Mouse (Mus musculus) testis, postnatal 10 days (tissue): ENCODE data around the gene Gm20388.

Experiments
- DNase-seq: peaks from one replicate; pipeline ENCODE4 v3.0.0; 2021; ENCODE audit warnings: low spot score

The Gm20388 gene

GRCm38 (mm10) chr8:123767874-123768273, 3857.2 kb downstream of the Gm20388 start:
- DNase-seq: no peak

DNA sequence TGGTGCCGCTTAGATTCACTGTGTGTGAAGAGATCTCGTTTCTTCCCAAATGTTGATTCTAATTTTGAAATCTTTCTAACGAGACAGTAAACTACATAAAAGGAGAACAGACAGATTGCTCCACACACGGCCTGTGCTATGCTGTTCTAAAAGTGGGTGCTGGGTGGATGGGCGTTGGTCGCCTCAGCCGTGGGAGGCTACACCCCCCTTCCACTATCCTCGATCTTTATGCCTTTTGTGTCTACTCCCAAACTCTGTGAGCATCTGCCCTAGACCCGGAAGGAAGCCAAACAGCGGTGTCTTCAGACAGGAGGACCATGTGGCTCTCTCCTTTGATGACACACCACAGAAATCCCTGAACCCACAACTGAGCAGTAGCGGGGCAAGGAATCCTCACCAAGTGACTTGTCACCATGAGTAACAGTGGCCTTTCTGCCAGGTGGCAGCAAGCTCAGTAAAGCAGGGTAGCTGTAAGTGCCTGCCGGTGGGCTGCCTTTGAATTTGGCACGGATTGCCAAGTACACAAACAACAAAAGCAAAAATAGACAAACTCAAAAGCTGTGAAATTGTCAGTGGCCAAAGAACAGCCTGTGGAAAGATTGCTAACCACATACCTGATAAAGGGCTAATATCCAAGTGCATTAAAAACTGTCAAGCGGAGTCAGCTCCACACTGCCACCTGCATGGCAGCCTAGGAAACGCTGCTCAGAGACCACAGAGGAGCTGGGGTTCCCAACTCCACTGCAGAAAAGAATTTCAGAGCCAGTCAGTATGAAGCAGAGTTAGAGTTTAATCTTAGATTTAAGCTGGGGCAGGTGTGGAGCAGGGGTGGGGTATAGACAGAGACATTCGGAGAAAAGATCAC, 3858.1 kb downstream of the Gm20388 start:
- DNase-seq: peak; percentile 79

DNA sequence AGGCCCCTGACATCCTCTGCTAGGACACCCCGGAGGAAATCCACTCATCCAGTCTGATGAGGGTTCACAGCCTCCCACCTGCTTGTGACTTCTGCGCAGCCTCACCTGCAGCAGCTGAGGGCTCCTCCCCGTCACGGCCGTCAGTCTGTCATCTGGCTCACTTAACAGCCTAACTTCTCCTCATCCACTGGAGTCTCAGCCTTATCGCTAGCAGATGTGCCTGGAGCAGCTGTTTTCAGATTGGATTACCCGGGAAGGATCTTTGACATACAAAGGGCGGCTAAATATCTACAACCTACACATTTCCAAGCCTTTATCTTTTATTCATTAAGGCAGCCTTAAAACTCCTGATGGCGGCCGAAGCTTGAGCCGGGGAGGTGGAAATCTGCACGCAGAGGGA, 3862.8 kb downstream of the Gm20388 start:
- DNase-seq: no peak

GRCm38 (mm10) chr8:123774491-123774890, 3863.8 kb downstream of the Gm20388 start:
- no peak for DNase-seq

DNA sequence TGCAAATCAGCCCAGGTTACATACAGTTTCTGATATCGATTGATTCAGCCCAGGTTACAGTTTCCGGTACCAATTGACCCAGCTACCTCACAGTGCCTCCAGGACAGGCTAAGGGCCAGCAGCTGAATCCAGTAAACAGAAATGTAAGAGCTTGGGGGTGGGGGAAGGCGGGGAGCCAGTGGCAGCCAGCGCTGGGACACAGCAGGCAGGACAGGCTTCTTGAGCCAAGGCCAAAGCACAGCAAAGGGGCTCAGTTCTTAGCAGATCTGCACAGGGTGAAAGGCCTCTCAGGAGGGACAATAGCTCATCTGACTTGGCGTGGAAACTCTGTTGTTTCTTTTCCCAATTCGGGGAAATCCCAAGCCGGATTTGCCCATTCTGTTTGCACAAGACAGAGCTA, 3866.7 kb downstream of the Gm20388 start:
- no peak for DNase-seq

GRCm38 (mm10) chr8:123780471-123780870, 3869.8 kb downstream of the Gm20388 start:
- DNase-seq: no peak

DNA sequence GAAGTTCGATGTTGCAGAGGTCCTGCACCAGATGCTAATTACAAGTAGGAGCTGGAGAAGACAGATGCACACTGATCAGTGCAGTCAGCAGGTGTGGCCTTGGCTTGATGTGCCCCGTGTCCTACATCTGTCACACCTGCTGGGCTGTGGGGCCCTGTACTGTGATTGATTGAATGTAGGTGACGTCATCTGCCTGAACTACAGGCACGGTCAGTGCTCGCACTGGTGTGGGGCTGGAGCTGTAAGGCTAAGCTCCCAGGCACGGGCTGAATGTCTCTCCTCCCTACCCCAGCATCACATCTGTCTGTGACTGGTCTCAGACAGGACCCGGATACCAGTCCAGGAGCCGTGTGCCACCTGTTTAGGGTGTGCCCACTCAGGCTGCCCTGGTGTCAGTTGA, 3870.6 kb downstream of the Gm20388 start:
- no peak for DNase-seq

- peak; percentile 89 for DNase-seq
These were observed 3873.0 kb downstream of the Gm20388 start for GRCm38 (mm10) chr8:123783525-123784249.

DNA sequence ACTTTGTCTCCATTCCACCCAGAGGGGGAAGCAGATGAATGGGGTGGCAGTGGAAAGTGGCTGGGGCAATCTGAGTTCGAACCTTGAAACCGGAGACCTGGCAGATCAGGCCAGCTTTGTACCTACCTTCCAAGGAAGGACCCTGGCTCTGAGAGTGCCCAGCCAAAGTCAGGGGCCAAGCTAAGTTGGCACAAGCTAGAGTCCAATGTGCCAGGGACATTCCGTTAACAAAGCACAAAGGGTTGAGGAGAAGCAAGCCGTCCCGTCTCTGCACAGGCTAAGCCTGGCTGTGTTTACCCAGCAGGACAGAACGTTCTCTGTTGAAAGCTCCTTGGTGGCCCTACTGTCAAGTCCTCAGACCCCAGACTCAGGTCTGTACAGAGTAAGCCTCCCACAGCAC, 3875.5 kb downstream of the Gm20388 start:
- no peak for DNase-seq

- DNase-seq: no peak
These were observed 3876.0 kb downstream of the Gm20388 start for GRCm38 (mm10) chr8:123786644-123787043.

DNA sequence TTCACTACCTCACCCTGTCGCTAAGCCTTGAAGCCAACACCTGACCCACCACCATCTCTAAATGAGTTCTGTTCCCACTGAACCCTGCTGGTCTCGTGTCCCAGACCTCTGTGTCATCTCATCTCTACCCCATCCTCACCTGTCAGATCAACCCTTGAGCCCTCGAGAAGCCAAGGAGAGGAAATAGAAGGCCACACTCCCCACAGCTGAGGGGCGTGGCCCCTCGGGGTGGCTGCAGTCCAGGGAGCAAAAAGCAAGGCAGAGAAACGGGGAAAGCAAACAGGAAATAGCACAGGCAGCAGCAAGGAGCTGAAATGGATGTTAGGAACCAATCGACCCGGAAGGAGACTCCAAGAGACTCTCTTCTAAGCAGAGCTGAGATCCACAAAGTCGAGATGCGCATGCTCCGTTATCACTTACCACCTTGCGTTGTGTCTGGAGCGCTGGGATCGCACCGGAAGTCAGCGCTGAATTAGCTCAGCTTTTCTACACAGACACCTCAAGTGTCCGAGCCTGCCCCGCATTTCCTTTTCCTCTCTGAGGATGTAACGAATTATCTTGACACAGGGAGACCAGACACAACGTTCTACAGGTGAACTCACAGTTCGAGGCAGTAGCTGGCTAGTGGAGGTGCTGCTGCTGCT, 3876.7 kb downstream of the Gm20388 start:
- DNase-seq: no peak

DNA sequence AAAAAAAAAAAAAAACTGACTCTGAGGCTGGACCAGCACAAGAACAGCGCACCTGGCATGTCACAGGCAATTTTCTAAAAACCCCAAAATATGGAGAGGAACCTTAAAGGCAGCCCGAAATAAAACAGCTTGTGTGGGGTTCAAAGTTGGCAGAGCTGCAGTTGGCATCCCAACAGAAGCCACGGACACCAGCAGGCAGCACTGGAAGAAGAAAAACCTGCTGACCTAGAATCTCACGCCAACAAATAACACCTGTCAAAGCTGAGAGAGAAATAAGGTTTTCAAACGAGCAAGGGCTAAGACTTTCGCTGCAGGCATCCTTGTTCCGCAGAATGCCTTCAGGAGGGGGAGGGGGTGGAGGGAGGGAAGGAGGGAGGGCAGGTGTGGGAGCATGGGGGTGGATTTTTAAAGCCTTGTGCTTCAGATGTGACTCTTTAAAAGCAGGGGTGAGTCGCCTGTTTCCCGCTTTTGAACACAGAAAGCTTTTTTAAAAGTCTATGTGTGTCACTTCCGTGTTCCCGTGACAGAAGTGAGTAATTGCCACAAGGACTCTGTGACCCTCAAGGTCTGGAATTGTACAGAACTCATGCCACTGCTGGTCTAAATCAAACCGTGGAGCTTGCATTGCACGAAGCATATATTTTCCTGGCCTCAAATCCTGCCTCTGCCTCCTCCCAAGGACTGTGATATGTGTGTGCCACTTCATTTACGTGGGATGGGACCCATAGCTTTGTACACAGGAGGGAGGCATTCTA, 3878.0 kb downstream of the Gm20388 start:
- DNase-seq: no peak

GRCm38 (mm10) chr8:123789461-123789860, 3878.8 kb downstream of the Gm20388 start:
- DNase-seq: no peak

GRCm38 (mm10) chr8:123789970-123790369, 3879.3 kb downstream of the Gm20388 start:
- peak; percentile 96 for DNase-seq

- DNase-seq: no peak
These were observed 3880.6 kb downstream of the Gm20388 start for GRCm38 (mm10) chr8:123791101-123791844.

GRCm38 (mm10) chr8:123791845-123792225, 3881.2 kb downstream of the Gm20388 start:
- DNase-seq: no peak

DNA sequence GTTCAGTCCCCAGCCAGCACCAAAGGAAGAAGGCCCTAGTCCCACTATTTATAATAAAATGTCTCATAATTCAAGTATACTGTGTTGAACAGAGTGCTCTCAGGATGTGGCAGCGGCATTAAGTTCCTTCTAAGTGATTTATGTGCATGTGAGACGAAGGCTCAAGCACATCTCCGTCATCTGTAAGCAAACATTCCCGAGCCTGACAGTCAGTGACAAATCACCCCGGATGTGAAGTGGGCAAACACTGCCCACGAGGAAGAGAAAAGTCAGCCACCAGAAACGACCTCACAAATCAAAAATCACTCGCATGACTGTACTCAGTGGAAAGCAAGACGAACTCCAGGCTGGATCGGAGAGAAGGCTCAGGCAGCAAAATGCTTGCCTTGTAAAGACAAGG, 3883.3 kb downstream of the Gm20388 start:
- no peak for DNase-seq

DNA sequence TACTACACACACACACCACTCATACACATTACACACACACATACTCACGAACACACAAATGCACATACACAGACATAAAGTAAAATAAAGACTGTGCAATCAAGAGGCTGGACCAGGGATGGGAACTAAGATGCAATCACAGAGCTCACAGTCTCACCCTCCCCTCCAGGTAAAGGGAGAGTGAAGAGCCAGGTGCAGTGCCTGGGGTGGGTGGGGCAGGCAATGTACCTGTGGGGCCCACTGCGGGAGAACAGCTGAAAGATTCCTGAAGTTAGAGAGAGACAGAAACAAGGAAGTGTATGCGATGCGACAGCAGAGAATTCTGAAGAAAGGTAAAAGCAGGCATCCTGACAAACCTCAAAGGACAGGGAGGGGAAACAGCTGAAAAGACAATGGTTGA, 3884.1 kb downstream of the Gm20388 start:
- no peak for DNase-seq

DNA sequence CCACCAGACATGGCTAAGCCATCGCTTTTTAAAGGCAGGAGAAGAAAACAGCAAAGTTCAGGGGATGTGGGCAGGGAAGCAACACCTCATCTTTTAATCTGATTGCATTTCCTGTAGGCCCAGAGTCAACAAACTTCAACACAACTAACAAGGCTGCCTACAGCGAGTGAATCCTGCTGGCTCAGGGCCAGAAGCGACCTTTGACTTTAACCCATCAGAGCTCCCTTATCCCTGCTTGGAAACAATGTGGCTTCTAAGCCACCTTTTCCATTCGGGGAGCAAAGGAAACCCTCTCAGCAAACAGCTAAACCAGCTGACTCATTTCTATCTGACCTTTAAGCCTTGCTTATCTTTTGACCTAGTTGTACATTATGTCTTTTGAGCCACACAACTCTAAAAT, 3886.1 kb downstream of the Gm20388 start:
- DNase-seq: peak; percentile 76

DNA sequence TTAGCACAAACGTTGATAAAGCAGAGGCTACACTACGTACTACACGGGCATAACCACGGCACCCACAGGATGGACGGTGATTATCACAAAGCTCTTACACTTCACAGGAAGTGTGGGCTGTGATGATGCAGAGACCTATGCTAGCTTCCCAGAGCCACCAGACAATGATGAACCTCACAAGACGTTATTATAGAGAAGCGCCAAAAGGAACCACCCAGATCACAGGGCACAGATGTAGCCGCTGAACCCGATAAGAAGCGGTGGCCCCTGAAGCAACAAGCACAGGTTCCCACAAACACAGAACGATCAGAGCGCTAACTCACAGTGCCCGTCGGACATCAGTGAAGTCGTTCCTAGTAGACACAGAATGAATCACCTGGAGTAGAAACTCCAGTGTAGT, 3887.3 kb downstream of the Gm20388 start:
- no peak for DNase-seq

DNA sequence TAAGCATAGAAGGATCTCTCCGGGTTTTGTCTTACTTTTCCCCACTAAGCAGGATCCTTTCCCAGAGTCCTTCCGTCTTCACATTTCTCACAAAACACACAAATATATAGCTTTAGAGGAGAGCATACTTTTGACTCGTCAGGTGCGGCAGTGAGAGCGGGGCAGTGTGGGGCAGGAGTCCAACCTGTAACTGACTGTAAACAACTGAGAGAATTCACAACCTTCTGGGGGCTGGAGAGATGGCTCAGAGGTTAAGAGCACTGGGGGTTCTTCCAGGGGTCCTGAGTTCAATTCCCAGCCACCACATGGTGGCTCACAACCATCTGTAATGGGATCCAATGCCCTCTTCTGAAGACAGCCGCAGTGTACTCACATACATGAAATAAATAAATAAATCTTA, 3888.8 kb downstream of the Gm20388 start:
- DNase-seq: no peak
